Mouse (Mus musculus) G1E (cell line): Measurements from ENCODE around the gene Abhd17a.

Experiments
- CTCF ChIP-seq: IDR thresholded peaks from 2 replicates; pipeline ENCODE4 v1.5.1; 2012; ENCODE audit warnings: low read depth, low read length, inconsistent platforms, mixed read lengths
- GATA1 ChIP-seq: IDR thresholded peaks from 2 replicates; pipeline ENCODE4 v1.6.1; 2012; ENCODE audit warnings: borderline replicate concordance, low read length, inconsistent platforms, mixed read lengths

GRCm38 (mm10) chr10:80584045-80584488 is 6.1 kb downstream of the Abhd17a start:
- TF ChIP-seq CTCF: no peak
- TF ChIP-seq GATA1: no peak
